Mouse (Mus musculus): ENCODE results near the gene Armc2.
A peak's percentile ranks its signal among the peaks of the same experiment; 100 is the strongest.

Gene Armc2

GRCm38 (mm10) chr10:42010761-42011435, 7.3 kb downstream of the Armc2 start:
- no peak for DNase-seq

GRCm38 (mm10) chr10:42005259-42005658, 13.0 kb downstream of the Armc2 start:
- no peak for DNase-seq

GRCm38 (mm10) chr10:42004690-42005089, 13.6 kb downstream of the Armc2 start:
- DNase-seq, result no peak

- DNase-seq, result no peak
These were observed 14.2 kb downstream of the Armc2 start for GRCm38 (mm10) chr10:42004056-42004455.

- no peak for DNase-seq
These were observed 14.7 kb downstream of the Armc2 start for GRCm38 (mm10) chr10:42003576-42003975.

- DNase-seq, result no peak
These were observed 15.8 kb downstream of the Armc2 start for GRCm38 (mm10) chr10:42002436-42002835.

- DNase-seq, result no peak
These were observed 17.0 kb downstream of the Armc2 start for GRCm38 (mm10) chr10:42001260-42001659.

GRCm38 (mm10) chr10:41997691-41998178, 20.5 kb downstream of the Armc2 start:
- no peak for DNase-seq

- no peak for DNase-seq
These were observed 22.1 kb downstream of the Armc2 start for GRCm38 (mm10) chr10:41996157-41996556.

- no peak for DNase-seq
These were observed 23.2 kb downstream of the Armc2 start for GRCm38 (mm10) chr10:41995051-41995450.

- DNase-seq, result no peak
These were observed 23.7 kb downstream of the Armc2 start for GRCm38 (mm10) chr10:41994578-41994977.

- no peak for DNase-seq
These were observed 26.2 kb downstream of the Armc2 start for GRCm38 (mm10) chr10:41992059-41992440.

- DNase-seq, result no peak
These were observed 26.7 kb downstream of the Armc2 start for GRCm38 (mm10) chr10:41991364-41992058.

GRCm38 (mm10) chr10:41990896-41991295, 27.3 kb downstream of the Armc2 start:
- DNase-seq, result no peak

- DNase-seq, result no peak
These were observed 29.3 kb downstream of the Armc2 start for GRCm38 (mm10) chr10:41988930-41989329.

- DNase-seq, result no peak
These were observed 32.1 kb downstream of the Armc2 start for GRCm38 (mm10) chr10:41986126-41986525.

GRCm38 (mm10) chr10:41984221-41984620, 34.0 kb downstream of the Armc2 start:
- no peak for DNase-seq

GRCm38 (mm10) chr10:41982821-41983220, 35.4 kb downstream of the Armc2 start:
- no peak for DNase-seq

GRCm38 (mm10) chr10:41980772-41981383, 37.4 kb downstream of the Armc2 start:
- peak; percentile 50 for DNase-seq

GRCm38 (mm10) chr10:41978403-41979234, 39.6 kb downstream of the Armc2 start:
- DNase-seq, result no peak

GRCm38 (mm10) chr10:41972676-41973075, 45.6 kb downstream of the Armc2 start:
- DNase-seq, result no peak

GRCm38 (mm10) chr10:41967915-41968635, 50.2 kb downstream of the Armc2 start:
- DNase-seq, result no peak

All from right cerebral cortex, postnatal 14 days (tissue).